Mouse (Mus musculus): Measurements from ENCODE around the gene Defb47. TPM values are rescaled to one million over a fixed set of nuclear protein-coding genes. Genes with fewer than 3 reads are reported as not detected.
A peak's percentile ranks its signal among the peaks of the same experiment; 100 is the strongest.

Gene Defb47
- total RNA-seq (2021), result not detected
- long read RNA-seq, experiment 1, result 0 reads
- long read RNA-seq, experiment 2, result 0 reads

DNA sequence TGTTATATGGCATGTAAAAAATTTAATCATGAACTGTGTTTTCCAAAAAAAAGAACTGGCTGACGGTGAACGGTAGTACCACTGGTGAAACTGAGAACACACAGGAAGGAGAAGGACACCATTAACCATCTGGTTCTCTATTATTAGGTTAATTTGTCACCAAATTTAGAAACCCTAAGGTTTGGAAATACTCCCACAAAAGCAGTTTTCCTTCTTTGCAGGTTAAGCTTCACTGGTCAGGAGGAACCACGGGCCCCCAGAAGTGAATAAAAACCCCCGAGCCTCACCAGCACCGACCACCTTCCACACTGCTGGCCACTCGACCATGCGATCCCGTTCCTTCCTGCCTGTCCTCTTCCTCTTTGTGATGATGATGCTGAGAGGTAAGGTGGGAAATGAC, at the start of gene Defb47:
Gene Defb47 (plus strand): TSS at position 301 of the 400 bp plus-strand sequence.
- DNase-seq, result no peak
- intact Hi-C loops (cut with DNase I), result no loop called here

DNA sequence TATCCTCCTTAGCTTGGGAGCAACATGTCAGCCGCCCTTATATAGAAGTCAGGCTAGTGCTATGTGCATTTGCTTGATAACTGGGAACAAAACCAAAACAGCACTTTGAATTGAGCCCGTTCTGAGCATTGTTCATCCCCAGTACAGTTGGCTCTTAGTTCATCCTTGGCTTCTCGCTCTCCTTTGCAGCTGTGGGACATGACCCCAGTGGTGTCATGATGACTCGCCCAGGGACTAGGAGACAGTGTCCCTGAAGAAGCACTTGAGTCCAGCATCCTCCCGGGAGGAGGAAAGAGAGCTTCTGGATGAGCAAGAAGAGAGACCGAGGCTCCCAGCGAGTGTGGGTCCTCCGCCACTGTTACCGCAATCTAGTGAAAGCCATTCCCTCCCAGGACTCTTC, 41.8 kb upstream of the Defb47 start:
- DNase-seq, result no peak
- intact Hi-C loops (cut with DNase I), result no loop called here

DNA sequence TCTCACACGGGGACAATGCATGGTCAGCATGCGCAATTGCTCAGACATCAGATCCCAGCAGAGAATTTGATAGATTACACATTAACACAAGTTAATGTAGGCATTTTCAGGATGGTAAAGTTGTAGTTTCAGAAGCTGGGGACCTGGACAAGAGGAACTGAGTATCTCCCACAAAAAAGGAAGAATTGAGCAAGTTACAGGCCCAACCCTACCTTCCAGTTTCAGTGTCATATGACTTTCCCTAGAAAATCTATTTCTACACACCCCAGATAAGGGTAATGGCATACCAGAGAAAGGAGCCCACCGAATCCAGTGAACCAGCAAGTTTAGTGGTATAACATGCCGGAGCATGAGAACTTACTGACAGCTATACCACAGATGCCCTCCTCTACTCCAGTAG, 34.2 kb upstream of the Defb47 start:
- intact Hi-C loops (cut with DNase I), result loop anchor here (10.0 kb wide), 1 partner anchor 251 kb away; no protein-coding TSS in a partner anchor
- no peak for DNase-seq

GRCm38 (mm10) chr14:62965342-62965741, 32.5 kb upstream of the Defb47 start:
- DNase-seq, result no peak
- intact Hi-C loops (cut with DNase I), result loop anchor here (10.0 kb wide), 1 partner anchor 249 kb away; no protein-coding TSS in a partner anchor

DNA sequence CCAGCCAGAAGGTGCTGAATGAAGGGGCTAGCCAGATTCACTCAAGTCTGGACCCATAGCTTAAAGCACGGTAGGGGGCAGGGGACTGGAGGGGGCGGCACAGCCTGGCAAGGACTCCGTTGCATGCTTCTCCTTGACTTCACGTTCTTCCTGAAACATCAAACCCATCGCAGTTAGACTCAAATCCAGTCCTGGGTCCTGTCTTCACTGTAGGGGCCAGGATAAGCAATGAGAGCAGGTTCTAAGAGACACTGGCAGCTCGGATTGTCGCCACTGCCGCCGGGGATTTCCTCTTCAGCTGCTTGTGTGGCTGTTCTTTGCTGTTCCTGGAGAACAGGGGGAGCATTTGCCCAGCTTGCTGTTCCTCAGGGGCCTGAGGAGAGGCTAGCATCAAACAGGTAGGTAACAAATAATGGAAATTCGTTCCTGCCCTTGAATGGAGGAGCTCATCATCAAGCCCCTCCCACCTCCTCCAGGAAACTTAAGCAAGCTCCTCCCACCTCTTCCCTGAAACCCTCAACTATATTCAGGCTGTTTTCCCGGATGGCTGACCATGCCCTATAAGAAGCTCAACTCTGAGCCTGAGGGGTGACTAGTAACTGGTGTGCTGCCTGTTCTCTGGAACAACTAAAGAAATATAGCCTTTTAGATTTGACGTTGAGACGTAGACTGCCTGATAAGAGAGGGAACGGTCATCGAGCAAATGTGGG, 31.9 kb upstream of the Defb47 start:
- intact Hi-C loops (cut with DNase I), result loop anchor here (10.0 kb wide), 1 partner anchor 249 kb away; no protein-coding TSS in a partner anchor
- DNase-seq, result no peak

- intact Hi-C loops (cut with DNase I), result loop anchor here (5.0 to 10.0 kb wide), 4 partner anchors 90 to 483 kb away; partner anchors contain the start of gene Wdfy2
- peak; percentile 73 to 83 for DNase-seq
Measured at GRCm38 (mm10) chr14:62975046-62975445, 22.8 kb upstream of the Defb47 start.

DNA sequence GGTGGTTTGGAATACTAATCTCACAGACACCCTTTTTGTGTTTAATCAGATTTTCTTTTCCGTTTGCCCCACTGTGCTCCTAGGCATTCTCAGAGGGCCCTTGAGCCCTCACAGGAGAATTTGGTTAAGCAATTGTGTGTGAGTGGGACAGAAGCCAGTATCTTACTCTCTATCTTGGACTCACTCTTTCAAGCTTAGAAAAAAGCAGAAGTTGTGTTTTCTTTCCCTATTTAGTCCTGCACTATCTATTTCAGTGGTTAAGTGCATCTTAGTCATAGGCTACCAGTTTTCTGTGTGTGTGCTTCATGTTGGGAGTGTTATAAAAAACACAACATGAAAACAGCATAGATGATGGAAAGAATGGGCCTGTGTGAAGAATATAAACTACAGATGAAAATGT, 18.1 kb upstream of the Defb47 start:
- no peak for DNase-seq
- intact Hi-C loops (cut with DNase I), result loop anchor here (5.0 to 10.0 kb wide), 4 partner anchors 95 to 488 kb away; partner anchors contain the start of gene Wdfy2

DNA sequence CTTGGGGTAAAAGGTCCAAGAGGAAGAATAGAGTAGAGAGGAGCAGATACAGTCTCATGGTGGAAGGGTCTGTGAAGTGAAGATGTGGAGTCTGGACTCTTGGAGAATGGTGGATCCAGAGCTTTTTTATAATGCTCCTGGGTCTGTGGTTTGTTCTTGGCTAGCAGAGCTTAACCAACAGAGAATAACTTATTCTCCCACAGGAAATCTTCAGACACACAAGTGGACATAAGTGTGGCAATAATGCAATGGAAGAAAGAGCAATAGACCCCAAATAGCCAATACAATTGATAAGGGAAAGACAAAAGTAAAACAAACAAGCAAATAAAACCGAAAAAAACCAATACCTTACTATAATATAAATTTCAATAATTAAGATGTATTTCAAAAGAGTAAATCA, 13.5 kb upstream of the Defb47 start, which contains the start of gene Defb48:
Gene Defb48 (minus strand): TSS at position 101 of the 400 bp plus-strand sequence.
- intact Hi-C loops (cut with DNase I), result no loop called here

GRCm38 (mm10) chr14:62991271-62991670, 6.6 kb upstream of the Defb47 start:
- DNase-seq, result no peak
- intact Hi-C loops (cut with DNase I), result no loop called here

More for the DNA sequence above, 13.5 kb upstream of the Defb47 start, which contains the start of gene Defb48:
- DNase-seq, result no peak

GRCm38 (mm10) chr14:62991849-62992510, 5.9 kb upstream of the Defb47 start:
- no peak for DNase-seq
- intact Hi-C loops (cut with DNase I), result no loop called here

GRCm38 (mm10) chr14:62998977-62999376, 1.1 kb downstream of the Defb47 start:
- DNase-seq, result no peak
- intact Hi-C loops (cut with DNase I), result no loop called here

DNA sequence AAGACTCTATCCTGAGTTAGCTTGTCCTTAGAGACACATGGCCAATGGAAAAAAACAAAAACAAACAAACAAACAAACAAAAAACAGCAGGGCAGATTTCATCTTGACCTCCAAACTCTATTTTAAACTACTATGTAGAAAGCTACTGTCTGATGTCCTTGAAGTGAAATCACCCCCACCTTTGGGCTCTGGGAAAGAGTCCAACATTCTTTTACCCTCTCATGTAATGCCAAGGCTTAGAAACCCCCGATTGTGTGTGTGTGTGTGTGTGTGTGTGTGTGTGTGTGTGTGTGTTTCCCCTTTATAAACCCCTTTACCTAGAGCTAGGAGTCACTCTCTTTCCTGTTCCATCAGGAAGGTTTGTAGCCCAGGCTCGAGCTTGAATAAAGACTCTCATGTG, 4.7 kb downstream of the Defb47 start:
- DNase-seq, result peak in 1 of 2 experiments; percentile 10
- intact Hi-C loops (cut with DNase I), result no loop called here

- intact Hi-C loops (cut with DNase I), result no loop called here
- DNase-seq, result no peak
Measured at GRCm38 (mm10) chr14:63011471-63011870, 13.6 kb downstream of the Defb47 start, which contains the start of gene Defb43. Gene Defb43 (plus strand): TSS chr14:63011771.

- DNase-seq, result no peak
- intact Hi-C loops (cut with DNase I), result no loop called here
Measured at GRCm38 (mm10) chr14:63013082-63013481, 15.2 kb downstream of the Defb47 start.

- intact Hi-C loops (cut with DNase I), result no loop called here
- DNase-seq, result no peak
Measured at GRCm38 (mm10) chr14:63014667-63015066, 16.8 kb downstream of the Defb47 start.

DNA sequence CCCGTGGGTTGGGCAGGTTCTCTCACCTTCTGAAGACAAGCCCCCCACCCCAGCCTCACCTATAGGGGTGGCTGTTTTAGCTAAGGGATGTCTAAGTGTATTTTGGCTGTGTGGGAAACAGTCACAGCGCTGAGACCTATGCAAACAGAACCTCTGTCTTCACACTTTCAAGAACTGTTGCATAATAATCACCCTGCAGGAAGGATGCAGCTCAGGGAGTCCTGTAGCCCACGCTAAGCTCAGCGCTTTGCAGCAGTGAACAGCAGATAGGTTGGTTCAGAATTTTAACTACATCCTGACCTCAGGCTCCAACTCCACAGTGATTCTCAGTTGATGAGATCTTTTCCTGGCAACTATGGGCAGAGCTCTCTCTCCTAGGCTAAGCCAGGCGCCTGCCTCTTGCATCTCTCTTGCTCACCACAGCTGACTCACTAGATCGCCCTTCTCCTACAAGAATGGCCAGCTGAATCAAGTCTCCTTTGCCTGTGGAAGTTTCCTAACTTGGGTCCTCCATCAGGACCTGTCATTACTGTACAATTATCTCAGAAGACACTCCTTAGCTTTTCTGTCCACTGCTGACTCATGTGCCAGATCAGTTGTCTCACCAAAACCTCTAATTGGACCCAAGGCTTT, 22.8 kb downstream of the Defb47 start:
- no peak for DNase-seq
- intact Hi-C loops (cut with DNase I), result no loop called here

- intact Hi-C loops (cut with DNase I), result no loop called here
- DNase-seq, result no peak
Measured at GRCm38 (mm10) chr14:63046691-63047090, 48.8 kb downstream of the Defb47 start, which contains the start of gene Defb42. Gene Defb42 (plus strand): TSS chr14:63046991.

GRCm38 (mm10) chr14:63049910-63050370, 52.1 kb downstream of the Defb47 start, which contains the start of gene Defb30:
Gene Defb30 (minus strand): TSS chr14:63049960.
- intact Hi-C loops (cut with DNase I), result no loop called here
- DNase-seq, result no peak

Data from heart, postnatal 14 days (tissue).